Mouse (Mus musculus) telencephalon, adult 2 months (tissue): ENCODE data around the gene Ovol1.

Experiments
- DNase-seq: peaks from one replicate; pipeline ENCODE4 v3.0.0-alpha.2; 2011; ENCODE audit warnings: low read depth, low spot score

Ovol1 gene

GRCm38 (mm10) chr19:5560457-5561041 lies at the start of gene Ovol1:
Gene Ovol1, minus strand, starts transcription at chr19:5560646.
- no peak for DNase-seq

GRCm38 (mm10) chr19:5609547-5610404 lies 49.3 kb upstream of the Ovol1 start, which contains the start of gene Kat5:
Gene Kat5, minus strand, starts transcription at chr19:5610237.
- peak; percentile 80 for DNase-seq

GRCm38 (mm10) chr19:5609171-5609546 lies 48.7 kb upstream of the Ovol1 start:
- no peak for DNase-seq

- no peak for DNase-seq
These were observed 48.3 kb upstream of the Ovol1 start for GRCm38 (mm10) chr19:5608707-5609106.

DNA sequence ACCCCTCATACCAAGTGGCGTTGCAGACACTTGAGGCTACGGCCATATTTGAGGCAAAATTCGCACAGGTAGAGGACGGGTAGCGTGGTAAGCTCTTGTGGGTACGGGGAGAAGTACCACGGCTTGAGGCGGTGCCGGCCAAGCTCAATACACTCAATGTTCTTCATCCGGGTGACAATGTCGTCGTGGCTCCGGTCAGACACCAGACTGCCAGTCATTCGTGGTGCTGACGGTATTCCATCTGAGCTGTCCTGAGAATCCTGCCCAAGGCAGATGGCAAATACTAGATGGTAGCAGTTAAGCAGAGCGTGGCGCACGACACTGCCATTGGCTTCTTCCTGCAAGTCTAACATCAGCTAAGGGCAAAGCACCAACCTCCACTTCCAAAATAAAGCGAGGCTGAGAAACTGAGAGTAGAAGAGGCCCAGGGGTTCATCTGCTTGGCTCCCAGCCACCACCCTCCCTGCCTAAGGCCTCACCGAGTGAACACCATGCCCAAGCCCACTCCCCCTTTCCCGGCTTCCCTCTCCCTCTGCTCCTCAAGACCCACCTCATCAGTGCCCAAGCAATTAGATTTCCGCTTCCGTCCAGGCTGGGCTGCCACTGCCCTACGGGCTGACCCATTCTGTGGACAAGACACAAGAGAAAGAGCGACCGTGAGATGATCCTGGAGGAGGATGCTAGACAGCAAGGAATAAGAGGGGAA lies 47.4 kb upstream of the Ovol1 start:
- no peak for DNase-seq

- no peak for DNase-seq
These were observed 45.8 kb upstream of the Ovol1 start for GRCm38 (mm10) chr19:5606196-5606595.

- DNase-seq, result peak; percentile 12
These were observed 44.7 kb upstream of the Ovol1 start for GRCm38 (mm10) chr19:5605126-5605525.

GRCm38 (mm10) chr19:5603664-5604063 lies 43.2 kb upstream of the Ovol1 start:
- DNase-seq, result no peak

DNA sequence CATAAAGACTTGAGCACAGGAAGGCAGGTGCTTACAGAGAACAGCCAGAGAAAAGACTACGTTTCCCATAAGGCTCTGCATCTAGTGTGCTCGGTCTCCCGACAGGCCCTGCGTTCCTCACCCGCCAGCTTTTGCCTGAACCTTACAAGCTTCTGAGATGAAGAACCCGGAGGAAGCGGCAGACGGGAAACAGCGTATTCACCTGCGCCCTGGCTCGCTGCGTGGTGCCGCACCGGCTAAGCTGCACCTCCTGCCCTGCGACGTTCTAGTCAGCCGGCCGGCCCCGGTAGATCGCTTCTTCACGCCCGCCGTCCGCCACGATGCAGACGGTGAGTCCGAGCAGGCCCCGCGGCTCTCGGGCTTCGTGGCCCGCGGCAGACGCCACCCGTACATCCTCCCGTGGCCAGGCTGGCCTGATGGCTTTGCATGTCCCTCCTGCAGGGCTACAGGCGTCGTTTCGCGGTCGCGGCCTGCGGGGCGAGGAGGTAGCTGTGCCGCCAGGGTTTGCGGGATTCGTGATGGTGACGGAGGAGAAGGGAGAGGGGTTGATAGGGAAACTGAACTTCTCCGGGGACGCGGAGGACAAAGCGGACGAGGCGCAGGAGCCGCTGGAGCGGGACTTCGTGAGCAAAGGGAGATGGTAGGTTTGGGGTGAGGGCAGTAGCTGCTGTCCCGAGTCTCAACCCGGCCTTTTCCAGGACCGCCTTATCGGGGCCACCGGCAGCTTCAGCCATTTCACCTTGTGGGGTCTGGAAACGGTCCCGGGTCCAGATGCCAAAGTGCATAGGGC lies 41.5 kb upstream of the Ovol1 start, which contains the start of gene Rnaseh2c:
Gene Rnaseh2c (plus strand): TSS at position 122 of the 790 bp plus-strand sequence.
- DNase-seq, result peak; percentile 90

DNA sequence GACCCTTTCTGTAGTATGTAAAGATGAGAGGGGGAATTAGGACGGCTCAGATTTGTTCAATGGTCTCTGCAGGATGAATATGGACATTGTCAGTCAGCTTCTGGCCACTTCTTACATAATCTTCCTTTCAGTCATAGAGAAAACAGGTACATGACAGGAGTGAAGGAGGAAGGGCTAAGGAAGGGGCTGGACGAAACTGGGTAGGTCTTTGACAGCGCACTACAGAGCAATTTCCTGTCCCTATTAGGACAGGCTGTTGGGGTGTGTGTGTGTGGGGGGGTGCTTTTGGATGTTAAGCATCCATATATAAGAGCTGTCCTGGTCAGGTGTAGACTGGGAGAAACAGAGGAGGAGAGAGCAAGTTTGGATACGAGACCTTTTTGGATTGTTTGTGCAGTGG lies 38.8 kb upstream of the Ovol1 start:
- DNase-seq, result no peak

GRCm38 (mm10) chr19:5591888-5592287 lies 31.4 kb upstream of the Ovol1 start:
- DNase-seq, result no peak

GRCm38 (mm10) chr19:5589159-5589558 lies 28.7 kb upstream of the Ovol1 start:
- DNase-seq, result no peak

DNA sequence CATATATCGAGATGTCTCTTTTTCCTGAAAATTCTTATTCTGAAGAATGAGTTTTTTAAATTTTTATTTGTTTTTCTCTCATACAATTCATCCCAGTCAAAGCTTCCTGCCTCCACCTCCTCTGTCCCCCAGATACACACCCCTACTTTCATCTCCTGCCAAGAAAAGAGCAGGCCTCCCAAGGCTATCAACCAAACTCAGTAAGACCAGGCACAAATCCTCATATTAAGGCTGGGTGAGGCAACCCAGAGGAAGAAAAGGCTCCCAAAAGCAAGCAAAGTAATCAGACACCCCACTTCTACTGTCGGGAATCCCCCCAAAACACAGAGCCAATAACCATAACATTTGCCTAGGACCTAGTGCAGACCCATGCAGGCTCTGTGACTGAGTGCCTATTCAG lies 21.5 kb upstream of the Ovol1 start:
- no peak for DNase-seq

- no peak for DNase-seq
These were observed 20.3 kb upstream of the Ovol1 start for GRCm38 (mm10) chr19:5580776-5581175.

DNA sequence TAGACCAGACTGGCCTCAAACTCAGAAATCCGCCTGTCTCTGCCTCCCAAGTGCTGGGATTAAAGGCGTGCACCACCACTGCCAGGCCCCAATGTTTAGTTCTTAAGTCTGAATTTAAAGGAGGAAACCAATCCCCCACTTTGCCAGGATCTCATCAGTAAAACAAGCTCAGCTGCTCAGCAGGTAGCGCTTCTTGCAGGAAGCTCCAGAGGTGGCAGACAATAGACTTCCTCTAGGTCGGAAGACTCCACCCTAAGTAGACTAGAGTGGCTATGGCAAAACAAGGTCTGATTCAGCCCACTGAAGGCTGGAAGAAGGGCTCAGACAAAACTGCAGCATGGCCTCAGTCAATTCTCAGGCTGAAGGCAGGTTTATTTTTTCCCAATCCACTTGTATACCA lies 19.5 kb upstream of the Ovol1 start:
- no peak for DNase-seq

DNA sequence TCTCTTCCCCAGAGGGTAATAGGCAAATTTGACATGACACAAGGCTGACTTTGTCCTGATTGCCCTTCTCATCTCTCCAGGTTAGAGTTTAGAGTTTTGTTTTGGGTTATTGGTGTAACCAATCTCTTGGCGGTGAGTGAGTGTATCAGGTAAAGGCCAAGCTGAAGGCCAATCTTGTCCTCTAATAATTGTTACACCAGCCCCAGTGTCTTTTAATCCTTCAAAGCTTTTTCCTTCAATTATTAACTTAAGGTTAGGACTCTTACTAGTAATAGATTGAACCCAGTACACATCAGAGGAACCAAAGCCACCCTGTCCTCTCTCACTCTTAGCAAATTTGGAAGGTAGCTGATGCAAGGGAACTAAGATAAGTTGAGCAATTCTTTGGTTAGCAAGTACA lies 14.9 kb upstream of the Ovol1 start:
- DNase-seq, result no peak

DNA sequence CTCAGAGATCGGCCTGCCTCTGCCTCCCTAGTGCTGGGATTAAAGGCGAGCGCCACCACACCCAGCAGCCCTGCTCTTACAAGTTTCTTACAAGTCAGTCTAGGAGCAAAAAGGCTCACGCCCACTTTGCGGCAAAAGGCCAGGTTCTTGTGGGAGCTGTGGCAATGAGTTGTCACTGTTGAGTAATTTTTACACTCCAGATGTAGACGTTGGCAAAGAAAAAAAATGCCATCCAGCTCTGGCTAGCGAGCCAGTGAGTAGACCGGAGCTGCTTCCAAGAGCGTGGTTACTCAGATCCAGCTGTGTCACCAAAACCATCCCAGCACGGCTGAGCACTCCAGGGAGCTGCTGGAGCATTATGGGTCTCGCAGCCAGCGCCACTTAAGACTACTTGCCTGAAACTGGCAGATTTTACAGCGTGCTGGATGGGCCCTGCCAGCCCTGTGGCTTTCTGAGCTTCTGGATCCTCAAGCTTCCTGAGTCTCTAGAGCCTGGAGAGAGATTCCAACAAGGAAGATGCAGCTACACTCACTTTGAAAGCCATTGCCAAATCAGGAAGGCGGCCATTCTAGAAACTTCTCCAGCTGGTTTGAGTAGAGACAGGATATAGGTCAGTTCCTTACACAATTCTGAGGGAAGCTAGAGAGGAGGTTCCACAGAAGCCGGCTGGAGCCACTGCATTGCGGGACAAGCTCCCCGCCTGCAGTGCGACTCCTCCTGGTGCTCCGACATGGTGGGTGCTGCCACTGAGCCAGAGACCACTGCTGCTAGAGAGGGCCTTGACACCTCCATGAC lies 12.1 kb upstream of the Ovol1 start:
- peak; percentile 74 for DNase-seq

GRCm38 (mm10) chr19:5571831-5572230 lies 11.4 kb upstream of the Ovol1 start:
- no peak for DNase-seq

DNA sequence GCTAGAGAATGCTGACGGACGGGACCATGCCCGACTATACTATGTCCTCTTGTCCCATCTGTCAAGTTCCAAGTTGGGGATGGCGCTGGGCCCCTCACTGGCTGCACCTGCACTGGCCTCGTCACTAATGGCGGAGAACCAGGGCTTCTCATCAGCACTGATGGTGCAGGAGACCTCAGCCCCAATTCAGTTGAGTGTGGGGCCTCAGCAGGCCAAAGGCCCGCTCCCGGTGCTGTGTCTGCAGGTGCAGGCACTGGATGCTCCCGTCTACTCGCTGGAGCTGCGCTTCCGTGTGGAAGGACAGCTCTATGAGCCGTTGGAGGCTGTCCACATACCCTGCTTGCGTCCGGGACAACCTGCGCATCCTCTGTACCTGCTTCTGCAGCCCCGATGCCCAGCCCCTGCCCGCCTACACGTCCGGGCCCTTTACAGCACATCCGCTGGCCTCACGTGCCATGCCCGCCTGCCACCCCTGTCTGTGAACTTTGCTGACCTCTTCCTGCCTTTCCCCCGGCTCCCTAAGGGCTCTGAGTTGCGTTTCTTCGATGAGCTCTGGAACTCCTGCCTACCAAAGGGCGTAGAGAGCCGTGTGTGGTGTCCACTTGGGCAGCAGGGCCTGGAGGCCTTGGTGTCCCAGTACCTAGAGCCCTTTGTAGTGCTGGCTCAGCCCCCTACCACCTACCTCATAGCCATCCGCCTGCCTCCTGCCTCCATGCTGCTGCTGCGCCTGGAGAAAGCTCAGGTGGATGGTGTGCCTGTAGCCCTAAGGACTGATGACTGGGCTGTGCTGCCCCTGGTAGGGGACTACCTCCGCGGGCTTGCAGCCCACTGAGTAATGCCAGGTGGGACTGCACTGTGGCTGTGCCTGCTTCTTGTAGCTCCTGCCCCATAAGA lies 10.2 kb upstream of the Ovol1 start:
- no peak for DNase-seq

DNA sequence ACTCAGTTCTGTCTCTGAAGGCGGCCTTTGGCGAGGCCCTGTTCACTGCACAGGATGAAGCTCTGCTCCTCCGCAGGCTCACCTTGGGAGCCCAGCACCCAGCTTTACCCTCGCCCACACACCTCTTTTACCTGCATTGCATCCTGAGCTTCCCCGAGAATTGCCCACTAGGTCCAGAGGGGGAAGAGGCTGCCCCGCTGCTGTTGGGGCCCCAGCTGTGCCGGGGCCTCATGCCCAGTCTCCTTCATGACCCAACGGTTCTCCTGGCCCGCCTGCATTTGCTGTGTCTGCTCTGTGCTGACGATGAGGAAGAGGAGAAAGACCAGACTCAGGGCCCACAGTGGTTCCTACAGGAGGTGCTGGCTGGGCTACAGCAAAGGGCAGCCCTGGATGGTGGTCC lies 9.1 kb upstream of the Ovol1 start:
- DNase-seq, result no peak
